Mouse (Mus musculus): ENCODE measurements around the gene Acta1. TPM values are rescaled to one million over a fixed set of nuclear protein-coding genes. Genes with fewer than 3 reads are reported as not detected.

The Acta1 gene
- 100 to 1,000 TPM; 224 to 226 TPM for total RNA-seq (2021)

DNA sequence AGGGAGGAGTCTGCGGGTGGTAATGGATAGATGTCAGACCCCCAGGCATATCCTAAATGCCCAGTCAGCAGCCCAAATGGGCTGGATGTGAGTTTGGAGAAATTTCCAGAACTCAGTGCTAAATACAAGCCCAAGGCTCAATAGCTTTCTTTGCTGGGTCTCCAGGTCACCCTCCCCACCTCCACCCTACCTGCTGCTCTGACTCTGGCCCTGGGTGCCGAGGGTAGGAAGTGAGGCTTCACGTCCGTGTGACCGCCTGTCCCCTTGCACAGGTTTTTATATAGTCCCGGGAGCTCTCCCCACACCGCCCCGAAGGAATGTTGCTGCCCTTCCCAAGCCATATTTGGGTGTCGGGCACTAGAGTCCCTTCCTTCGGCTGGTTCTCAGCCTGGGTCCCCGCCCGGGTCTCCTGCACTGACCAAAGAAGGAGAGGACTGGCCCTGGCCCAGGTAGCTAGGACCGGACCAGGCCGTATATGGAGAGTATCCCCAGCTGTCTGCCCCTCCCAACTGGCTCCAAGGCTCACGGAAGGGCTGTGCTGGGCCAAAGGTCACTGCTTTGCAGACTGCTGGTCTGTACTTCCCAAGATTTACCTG is at the start of gene Acta1:
Gene Acta1, minus strand, starts transcription at position 250 of the 596 bp plus-strand sequence.
- intact Hi-C loops (cut with DNase I): no loop called here
- DNase-seq: peak; percentile 20 to 46

DNA sequence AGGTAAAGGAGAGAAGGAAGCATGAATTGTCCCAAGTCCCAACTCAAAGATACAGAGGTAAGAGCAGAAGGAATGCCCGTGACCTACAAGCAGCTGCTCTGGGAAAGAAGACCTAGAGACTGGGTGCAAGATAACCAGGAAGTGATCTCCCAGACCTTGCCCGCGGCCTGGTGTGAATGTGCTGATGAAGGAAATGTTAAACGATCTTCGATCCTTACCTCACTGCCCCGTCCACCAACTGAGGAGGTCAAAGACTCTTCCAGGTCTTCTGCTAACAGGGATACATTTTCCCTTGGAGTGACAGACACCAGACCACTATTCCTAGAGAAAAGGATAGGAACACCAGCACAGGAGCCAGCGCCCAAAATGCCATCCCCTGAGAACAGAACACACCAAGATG is 34.5 kb upstream of the Acta1 start:
- intact Hi-C loops (cut with DNase I): no loop called here
- DNase-seq: no peak

DNA sequence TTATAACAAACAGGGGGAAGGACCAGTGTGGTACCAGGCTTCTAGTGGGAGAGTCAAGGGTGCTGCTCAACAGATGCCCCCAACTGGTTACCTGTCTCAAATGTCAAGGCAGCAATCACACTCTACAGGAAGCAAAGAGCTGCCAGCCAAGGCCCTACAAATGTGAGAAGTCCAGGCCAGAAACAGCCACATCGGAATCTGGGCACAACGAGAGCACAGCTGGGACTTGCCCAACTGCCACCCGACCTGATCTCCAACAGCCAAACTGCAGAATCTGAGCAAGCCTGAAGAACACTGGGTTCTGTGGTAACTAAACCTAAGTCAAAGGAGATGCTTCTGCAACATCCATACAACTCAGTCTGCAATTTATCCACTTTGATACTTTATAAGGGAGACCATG is 31.1 kb upstream of the Acta1 start:
- intact Hi-C loops (cut with DNase I): no loop called here

DNA sequence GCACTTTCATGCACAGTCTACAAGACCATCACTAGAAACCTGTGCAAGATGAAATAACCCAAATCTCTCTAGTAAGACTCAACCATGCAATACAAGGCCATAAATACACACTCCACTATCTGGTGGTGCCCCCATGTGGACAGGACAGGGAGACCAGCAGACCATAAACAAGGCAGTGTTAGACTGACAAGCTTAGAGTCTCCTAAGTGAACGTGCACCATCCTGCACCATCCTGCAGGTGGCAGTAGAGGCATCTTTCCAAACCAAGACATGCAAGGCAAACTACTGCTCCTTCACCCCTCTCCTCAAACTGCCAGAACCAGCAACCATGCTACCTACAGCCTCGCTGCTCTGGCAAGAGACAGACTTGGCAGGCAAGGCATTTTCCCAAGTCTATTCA is 30.2 kb upstream of the Acta1 start:
- intact Hi-C loops (cut with DNase I): loop anchor here (1.0 kb wide), 2 partner anchors 134 to 425 kb away; no protein-coding TSS in a partner anchor
- peak; percentile 81 to 91 for DNase-seq

More for the DNA sequence above, 31.1 kb upstream of the Acta1 start:
- DNase-seq: no peak

DNA sequence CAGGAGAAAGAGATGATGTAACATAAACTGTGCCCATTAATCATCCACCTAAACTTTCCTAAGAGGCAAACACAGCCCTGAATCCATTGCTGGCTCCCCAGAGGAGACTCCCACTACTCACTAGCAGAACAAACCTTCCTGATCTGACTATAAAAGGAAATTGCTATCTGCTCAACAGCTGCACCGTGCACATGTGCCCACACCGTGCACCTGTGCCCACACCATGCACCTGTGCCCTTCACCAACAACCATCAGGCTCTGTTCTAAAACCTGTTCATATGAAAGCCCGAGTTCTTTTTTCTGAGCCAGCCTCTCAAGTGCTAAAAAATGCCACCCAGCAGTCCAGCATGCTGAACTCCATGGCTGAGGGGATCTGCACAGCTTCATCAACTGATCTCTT is 20.1 kb upstream of the Acta1 start:
- intact Hi-C loops (cut with DNase I): no loop called here
- DNase-seq: no peak

DNA sequence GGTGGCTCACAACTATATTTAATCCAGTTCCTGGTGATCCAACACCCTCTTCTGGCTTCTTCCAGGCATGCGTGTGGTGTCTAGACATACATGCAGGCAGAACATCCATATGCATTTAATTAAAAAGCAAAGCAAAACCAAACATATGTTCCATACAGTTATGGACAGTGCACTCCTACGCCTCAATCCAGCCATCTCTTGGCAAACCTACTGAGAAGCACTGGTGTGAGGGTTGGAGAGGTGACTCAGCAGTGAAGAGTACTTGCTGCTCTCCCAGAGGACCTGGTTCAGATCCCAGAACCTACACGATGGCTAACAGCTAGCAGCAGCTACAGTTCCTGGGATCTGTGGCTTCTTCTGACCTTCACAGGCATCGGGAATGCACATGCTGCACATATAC is 17.7 kb upstream of the Acta1 start:
- DNase-seq: no peak
- intact Hi-C loops (cut with DNase I): no loop called here

DNA sequence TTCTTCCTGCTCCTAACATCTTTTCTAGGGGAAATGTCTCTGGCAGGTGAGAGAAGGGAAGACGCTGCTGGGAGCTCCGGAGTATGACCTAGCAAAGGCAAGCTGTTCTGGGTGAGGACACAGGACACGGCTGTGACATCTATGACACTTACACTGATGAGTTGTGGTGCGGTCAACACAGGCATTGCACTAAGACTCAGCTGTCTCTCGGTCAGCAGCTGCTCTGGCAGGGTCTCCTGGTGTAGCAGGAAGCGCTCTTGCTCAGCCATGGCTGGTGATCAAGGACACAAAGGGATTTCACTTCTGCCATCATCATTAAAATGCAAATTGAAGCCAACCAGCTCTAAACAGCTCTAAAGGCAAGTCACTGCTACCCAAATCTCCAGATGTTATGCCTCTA is 13.1 kb upstream of the Acta1 start:
- DNase-seq: no peak
- intact Hi-C loops (cut with DNase I): loop anchor here (5.0 kb wide), 1 partner anchor 115 kb away; no protein-coding TSS in a partner anchor

DNA sequence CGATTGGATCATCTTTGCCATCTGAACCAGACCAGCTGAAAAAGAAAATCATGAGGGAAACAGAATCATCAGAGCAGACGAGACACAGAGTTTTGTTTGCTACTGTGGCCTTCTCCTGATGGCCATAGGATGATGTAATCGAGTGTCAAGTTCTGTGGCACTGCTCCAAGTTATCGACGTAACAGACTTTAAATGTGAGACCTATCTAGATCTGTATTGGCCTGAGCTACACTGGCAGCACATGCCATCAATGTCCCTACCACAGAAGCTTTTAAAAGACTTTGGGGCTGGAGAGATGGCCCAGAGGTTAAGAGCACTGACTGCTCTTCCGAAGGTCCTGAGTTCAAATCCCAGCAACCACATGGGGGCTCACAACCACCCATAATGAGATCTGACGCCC is 8.1 kb upstream of the Acta1 start:
- intact Hi-C loops (cut with DNase I): no loop called here
- DNase-seq: no peak

DNA sequence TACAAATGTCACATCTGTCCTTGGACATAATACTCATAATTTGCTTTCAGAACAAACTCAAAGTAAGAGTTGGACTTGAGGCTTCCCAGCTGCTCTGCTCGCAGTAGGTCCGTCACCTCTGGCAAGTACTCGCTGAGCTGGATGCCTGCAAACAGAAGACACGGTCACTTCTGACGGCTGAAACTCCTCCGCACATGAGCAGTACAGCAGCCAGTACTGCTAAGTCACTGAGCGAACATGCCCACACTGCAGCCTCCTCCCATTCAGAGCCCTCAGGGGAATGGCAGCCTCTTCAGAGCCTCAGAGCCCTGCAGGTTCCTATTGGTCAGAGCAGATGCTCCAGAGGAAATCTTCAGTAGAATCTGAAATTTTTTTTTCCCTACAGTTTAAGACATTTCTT is 4.8 kb upstream of the Acta1 start:
- intact Hi-C loops (cut with DNase I): no loop called here
- DNase-seq: peak in 1 of 2 experiments; percentile 23

DNA sequence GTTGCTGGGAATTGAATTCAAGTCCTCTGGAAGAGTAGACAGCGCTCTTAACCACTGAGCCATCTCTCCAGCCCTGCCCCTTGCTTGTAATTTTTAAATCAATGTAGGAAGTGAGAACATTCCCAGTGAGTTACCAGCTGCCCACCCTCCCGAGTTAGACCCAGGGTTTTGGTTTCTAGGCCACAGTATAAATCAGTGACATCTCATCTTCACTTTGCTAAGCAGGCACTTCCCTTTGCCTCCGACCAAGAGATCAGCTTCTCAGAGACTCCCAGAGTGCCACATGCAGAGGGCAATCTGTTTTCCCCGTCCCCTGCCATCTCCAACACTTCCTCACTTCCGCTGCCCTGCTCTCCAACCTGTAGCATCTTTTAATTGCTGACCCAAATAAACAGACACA is 4.0 kb upstream of the Acta1 start:
- intact Hi-C loops (cut with DNase I): no loop called here

DNA sequence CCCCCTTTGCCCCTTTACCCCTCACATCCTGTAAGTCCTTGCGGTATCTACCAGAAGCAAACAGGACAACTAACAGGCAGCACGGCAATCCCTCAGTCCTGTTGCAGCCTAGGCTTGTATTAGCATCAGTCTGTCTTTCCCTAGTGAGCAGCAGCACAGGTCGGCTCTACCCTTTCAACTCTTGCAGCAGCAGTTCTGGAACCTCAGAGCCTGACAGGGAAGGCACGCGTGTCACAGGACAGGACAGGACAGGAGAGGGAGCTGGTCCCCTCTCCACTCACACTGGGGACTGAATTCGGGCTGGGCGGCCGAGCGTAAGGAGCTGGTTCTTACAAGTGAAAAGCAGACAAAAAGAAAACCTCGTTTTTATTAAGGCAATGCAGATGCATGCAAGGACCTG is 2.2 kb upstream of the Acta1 start:
- intact Hi-C loops (cut with DNase I): no loop called here
- DNase-seq: no peak

More for the DNA sequence above, 4.0 kb upstream of the Acta1 start:
- DNase-seq: no peak

DNA sequence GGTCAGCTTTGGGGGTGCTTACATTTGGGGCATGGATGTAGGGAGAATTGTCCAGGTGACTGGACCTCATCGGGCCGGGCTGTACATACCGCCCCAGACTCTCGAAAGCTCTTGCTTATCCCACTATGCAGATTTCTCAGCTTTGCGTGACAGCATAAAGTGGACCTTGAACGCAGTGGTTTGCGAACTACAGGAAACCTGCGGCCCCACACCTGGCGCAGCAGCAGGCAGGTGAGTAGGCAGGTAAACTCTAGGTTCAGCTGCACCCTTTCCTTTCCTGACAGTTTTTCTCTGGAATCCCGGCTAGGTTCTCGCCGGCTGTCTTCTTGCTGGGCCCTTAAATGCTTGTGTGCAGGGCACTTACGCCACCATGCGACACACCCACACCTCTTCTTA is 1.8 kb upstream of the Acta1 start:
- intact Hi-C loops (cut with DNase I): no loop called here
- no peak for DNase-seq

DNA sequence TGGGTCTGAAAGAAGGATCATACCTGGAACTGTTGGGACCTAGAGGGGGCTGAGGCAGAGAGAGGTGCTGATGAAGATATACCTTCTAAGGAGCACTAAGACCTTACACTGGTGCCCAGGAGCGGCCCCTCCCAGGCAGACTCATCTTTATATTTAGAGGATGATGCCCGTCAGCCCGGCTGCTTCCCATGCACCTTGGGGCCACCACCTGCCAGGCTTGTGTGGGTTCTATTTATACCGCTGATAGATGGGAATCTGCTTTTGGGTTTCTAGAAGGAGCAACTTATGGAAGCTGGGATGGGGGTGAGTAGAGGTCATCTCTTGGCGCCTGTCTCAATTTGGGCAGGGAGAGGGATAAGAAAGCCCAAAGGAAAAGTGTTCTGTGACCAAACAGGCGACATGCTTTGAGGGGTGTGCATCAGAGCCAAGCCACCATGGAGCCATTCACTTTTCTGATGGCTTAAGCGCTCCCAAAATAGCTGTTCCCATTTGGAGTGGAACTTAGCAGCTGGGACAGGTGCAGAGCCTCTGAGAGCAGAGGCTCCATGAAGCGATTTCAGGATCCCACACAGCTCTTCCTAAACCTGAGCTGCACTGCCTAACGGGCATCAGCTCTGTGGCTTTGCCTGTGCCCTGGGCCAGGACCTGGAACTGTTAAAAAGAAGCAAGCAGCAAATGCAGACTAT is 1.3 kb upstream of the Acta1 start:
- DNase-seq: no peak
- intact Hi-C loops (cut with DNase I): no loop called here

DNA sequence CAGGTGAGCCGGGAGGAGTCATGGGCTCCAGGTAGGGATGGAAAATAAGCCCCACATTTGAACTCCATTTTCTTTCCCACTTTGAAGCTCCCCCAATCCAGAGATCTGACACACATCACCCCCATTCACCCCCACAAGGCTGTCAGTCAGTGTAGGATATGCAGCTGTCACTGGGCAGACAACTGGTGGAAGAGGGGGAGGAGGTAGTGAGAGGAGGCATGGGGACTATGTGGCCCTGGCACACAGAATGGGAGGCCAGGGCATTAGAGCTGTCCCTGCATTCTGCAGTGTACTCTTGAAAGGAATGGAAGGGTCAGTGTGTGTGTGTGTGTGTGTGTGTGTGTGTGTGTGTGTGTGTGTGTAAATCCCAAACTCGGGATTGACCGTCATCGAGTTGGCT is 679 bp upstream of the Acta1 start:
- DNase-seq: no peak
- intact Hi-C loops (cut with DNase I): no loop called here

DNA sequence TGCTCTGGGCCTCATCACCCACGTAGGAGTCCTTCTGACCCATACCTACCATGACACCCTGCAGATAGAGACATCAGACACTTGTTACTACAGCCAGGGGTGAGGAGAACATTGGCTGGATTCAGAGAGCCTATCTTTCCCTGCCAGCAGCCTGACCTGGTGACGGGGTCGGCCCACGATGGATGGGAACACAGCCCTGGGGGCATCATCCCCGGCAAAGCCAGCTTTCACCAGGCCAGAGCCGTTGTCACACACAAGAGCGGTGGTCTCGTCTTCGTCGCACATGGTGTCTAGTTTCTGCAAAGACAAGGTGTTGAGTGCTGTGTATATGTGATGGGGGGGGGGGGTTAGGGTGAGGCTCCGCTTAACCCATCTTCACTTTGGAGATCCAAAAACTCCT is 1.1 kb downstream of the Acta1 start:
- no peak for DNase-seq
- intact Hi-C loops (cut with DNase I): no loop called here

DNA sequence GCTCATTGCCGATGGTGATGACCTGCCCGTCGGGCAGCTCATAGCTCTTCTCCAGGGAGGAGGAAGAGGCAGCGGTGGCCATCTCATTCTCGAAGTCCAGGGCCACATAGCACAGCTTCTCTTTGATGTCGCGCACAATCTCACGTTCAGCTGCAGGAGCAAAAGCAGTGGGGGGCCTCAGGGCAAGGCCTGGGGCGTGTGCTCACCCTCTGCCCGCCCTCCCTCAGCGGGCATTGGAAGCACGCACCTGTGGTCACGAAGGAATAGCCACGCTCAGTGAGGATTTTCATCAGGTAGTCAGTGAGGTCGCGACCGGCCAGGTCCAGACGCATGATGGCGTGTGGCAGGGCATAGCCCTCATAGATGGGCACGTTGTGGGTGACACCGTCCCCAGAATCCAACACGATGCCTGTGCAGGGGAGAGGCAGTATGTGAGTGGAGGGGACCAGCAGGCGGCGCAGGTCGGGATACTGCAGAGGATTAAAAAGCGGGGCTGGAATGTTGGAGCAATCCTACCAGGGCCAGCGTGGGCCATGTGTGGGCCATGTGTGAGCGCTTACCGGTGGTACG is 1.9 kb downstream of the Acta1 start:
- intact Hi-C loops (cut with DNase I): no loop called here
- DNase-seq: no peak

DNA sequence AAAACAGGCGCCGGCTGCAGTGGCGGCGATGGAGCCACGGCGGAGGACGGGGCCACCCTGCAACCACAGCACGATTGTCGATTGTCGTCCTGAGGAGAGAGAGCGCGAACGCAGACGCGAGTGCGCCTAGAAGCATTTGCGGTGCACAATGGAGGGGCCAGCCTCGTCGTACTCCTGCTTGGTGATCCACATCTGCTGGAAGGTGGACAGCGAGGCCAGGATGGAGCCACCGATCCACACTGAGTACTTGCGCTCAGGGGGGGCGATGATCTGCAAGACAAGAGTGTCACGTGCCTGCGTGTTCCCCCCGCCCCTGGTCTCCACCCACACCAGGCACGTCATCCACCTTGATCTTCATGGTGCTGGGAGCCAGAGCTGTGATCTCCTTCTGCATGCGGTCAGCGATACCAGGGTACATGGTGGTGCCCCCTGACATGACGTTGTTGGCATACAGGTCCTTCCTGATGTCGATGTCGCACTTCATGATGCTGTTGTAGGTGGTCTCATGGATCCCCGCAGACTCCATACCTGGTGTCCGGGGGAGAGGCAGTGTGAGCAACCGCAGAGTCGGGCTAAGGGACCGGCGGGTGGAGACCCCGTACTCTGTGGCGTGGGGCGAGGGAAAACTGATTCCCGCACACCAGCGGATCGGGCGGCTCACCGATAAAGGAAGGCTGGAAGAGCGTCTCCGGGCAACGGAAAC is 2.5 kb downstream of the Acta1 start:
- intact Hi-C loops (cut with DNase I): no loop called here
- no peak for DNase-seq

DNA sequence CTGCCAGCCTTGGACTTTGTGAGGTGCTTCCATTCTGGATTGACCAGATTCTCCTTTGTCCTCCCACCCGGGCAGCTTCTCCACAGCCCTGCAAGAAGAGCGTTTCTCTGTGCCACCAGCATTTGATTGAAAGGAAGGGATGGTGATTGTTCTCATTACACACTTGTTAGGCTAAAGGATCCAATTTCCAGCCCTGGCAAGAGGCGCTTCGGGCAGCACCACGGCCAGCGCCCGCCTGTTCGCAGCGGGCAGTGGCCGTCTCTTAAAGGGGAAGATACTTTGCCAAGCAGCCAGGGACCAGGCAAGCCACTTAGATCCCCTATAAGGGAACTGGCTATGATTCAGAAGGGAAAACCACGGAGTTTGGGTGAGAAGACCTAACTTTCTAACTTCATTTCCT is 3.3 kb downstream of the Acta1 start:
- DNase-seq: peak; percentile 70 to 77
- intact Hi-C loops (cut with DNase I): no loop called here

DNA sequence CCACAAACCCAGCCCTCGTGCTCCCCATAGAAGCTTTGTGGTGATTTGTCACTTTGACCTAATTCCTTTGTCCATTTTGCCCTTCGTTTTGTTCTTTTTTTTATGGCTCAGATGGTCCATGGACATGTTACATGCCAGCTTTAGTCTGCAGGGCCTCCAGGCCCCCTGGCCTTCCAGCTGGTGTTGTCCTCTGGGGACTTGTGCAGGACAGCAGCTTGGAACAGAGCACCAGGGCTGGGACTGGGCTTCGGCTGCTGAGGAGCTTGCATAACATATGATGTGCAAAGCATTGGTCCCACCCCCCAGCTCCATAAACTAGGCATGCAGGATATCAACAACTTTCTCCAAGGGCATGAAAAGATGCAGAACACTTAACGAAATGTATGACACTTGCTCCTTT is 4.8 kb downstream of the Acta1 start:
- intact Hi-C loops (cut with DNase I): no loop called here
- DNase-seq: no peak

DNA sequence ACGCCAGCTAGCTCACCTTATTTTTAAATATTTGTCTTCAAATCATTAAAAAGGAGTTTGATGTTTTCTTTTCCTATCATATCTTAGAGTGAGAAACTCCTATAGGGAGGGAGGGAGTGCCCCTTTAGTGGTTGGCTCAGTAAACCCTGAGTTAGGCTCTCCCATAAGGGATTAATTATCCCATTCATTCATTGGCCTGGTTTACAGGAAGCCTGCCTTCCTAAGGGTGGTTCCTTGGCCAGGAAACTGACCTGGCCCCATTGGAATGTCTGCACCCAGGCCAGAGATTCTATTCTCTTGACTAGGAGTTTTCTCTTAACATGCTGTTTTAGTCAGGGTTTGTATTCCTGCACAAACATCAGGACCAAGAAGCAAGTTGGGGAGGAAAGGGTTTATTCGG is 6.6 kb downstream of the Acta1 start:
- intact Hi-C loops (cut with DNase I): no loop called here

DNA sequence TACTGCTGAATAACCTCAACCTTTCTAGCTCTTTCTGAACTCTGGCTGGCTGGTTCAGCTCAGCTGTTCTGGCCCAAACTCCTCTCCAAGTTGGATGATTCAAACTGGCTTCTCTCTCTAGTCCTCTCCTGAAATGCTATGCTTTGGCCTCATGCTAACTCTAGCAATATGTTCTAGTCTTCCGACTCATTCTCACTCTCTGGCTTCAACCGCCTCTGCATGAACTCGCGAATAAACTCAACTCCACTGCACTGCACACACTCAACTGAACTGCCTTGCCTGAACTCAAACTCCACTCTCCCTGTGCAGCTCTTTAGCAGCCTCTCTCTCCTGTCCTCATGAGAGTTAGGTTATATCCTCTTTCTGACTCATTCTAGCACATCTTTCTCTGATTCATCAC is 7.4 kb downstream of the Acta1 start:
- no peak for DNase-seq
- intact Hi-C loops (cut with DNase I): no loop called here

More for the DNA sequence above, 6.6 kb downstream of the Acta1 start:
- DNase-seq: no peak
